Mouse (Mus musculus): ENCODE results near the gene Zfp46.

The Zfp46 gene

DNA sequence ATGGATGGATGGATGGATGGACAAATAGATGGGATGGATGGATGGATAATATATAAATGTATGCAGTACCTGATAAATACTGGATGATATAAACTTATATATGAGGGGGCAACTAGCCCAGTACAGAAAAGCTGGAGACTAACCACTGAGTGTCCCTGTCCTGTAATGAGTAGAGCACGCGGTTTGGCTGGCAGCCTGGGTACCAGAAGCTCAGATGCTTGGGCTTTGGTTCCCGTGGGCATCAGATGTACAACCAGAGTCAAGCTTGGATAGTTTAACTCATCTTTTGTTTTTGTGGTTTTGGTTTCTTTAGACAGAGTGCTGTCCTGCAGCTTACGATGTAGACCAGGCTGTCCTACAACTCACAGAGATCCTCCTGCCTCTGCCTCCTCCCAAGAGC lies 20.9 kb upstream of the Zfp46 start:
- DNase-seq (ENCODE audit: extremely low read depth, insufficient read length, low spot score): no peak

DNA sequence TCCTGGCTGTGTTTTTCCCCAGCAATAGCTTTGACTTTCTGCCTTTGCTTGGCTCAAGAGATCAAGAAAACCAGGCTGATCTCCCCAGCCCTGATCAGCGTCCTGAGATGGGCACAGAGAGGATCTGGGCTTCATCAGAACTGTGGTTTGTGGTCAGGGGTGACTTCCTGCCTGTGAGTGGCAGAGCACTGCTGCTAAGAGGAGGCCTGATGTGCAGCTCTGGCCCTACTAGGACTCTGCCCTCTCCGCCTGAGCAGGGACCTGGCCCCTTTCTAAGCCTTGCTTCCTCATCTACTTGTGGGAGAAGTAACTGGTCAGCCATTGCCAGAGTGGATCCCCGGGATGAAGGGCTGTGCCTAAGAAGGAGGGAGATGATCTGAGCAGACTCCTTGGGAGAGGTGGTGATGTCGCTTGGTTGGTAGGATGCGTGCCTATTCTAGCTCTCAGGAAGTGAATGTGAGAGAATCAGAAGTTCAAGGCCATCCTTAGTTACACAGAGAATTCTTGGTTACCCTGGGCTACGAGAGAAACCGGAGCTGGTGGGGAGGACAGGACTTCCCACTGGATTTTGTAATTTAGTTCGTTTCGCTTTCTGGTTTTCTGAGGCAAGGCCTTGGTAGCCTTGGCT lies 17.7 kb upstream of the Zfp46 start:
- DNase-seq (ENCODE audit: extremely low read depth, insufficient read length, low spot score): peak; percentile 42

- no peak for DNase-seq (ENCODE audit: extremely low read depth, insufficient read length, low spot score)
Observed at GRCm38 (mm10) chr4:136268912-136269311, 15.6 kb upstream of the Zfp46 start.

DNA sequence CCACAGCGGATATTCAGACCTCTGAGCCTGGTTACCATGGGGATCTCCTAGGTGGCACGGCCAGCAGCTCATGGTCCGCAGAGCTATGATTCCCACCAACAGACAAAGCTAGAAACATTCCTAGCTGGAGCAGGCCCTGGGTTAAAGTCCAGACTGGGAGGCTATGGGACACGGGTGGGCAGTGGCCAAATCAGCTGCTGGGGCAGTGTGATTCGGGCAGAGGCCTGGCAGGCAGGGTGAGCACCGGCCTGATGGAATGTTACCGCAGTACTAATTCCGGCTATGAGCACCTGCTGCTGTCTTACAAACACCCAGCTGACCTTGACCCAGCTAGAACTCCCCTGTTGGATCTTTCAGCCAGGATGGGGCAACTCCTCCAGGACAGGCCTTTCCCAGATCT lies 13.8 kb upstream of the Zfp46 start:
- DNase-seq (ENCODE audit: extremely low read depth, insufficient read length, low spot score): no peak

- DNase-seq (ENCODE audit: extremely low read depth, insufficient read length, low spot score): no peak
Observed at GRCm38 (mm10) chr4:136281097-136281496, 3.4 kb upstream of the Zfp46 start.

- DNase-seq (ENCODE audit: extremely low read depth, insufficient read length, low spot score): no peak
Observed at GRCm38 (mm10) chr4:136281611-136282010, 2.9 kb upstream of the Zfp46 start.

DNA sequence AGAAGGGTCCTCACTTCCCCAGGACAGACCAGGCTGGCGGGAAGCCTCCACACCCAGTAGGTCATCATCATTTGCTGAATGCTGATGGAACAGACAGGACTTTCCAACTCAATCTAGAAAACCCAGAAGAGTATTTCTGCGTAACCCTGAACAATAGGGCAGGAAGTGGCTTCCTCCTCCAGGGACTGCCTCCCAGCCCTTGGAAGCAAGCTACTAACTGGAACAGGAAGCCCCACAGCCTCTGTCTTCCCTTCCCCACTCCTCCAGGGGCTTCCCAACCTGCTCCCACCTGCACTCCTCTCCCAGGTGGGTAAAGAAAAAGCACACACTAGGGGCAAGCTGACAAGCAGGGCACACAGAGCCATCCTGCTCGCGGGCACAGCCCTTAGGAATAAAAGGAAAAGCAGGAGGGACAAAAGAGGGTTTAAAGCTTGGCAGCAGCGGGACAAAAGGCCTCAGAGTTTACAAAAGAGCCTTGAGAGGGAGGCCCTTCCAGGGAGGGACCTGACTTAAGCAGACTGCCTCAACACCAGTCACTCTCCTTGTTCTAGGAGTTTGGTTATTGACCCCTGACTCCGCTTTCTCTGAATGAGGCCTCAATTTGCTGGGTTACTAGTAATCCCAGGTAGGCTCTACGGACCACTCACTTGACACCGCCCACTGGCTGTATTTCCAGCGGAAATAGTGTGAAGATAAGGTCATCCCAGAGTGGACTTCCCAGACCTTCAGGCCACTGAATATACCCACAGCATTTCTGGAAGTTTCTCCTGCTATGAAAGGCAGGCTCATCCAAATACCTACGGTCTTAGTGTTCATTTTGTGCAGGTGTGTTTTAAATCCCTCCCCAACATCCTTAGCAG lies 1.6 kb upstream of the Zfp46 start:
- no peak for DNase-seq (ENCODE audit: extremely low read depth, insufficient read length, low spot score)

- DNase-seq (ENCODE audit: extremely low read depth, insufficient read length, low spot score): no peak
Observed at GRCm38 (mm10) chr4:136283783-136284182, 700 bp upstream of the Zfp46 start.

DNA sequence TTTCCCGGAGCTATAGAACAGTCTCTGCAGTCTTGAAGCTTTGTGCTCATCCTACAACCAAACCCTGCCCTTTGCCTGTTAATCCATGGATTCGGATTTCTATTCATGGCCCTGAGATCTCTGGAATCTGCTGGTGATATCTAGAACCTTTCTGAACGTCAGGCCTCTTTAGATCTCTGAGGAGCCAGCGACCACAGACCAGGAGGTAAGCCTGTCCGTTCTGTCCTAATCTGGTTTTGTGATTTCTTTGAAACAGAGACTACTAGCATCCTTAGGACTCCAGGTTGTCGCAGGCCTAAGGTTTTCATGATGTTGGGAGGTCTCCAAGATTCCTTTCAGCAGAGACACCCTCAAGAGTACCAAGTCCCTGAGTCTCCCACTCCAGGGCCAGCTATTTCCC lies 408 bp downstream of the Zfp46 start:
- DNase-seq (ENCODE audit: extremely low read depth, insufficient read length, low spot score): no peak

- peak; percentile 90 for DNase-seq (ENCODE audit: extremely low read depth, insufficient read length, low spot score)
Observed at GRCm38 (mm10) chr4:136285348-136285810, 896 bp downstream of the Zfp46 start.

DNA sequence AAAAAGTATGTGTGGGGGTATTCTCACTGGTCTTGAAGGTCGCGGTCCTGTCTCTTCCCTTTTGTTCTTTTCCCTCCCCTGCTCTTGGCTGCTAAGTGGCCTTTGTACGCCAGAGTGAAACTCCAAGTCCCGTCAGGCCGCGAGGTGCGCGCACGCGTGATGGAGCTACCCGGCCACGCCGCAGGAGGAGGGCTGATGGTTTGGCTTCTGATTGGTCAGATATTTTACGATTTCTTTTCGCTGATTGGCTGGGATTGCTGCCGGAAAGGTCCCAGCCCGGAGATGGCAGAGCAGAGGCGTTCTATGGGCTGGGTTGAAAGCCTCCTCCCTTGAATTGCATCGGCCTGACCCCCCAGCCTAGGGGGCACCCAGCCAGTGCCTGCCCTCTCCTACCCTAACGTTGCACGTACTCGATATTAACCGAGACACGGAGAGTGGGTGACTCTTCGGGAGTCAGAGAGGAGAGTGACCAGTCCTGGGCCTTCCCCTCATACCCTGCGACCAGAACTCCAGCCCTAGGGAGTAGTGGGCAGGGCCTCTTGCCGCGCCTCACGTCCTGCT lies 1.4 kb downstream of the Zfp46 start:
- DNase-seq (ENCODE audit: extremely low read depth, insufficient read length, low spot score): peak; percentile 94

GRCm38 (mm10) chr4:136289918-136290780 lies 5.7 kb downstream of the Zfp46 start:
- DNase-seq (ENCODE audit: extremely low read depth, insufficient read length, low spot score): no peak

GRCm38 (mm10) chr4:136290781-136291595 lies 6.5 kb downstream of the Zfp46 start:
- no peak for DNase-seq (ENCODE audit: extremely low read depth, insufficient read length, low spot score)

- no peak for DNase-seq (ENCODE audit: extremely low read depth, insufficient read length, low spot score)
Observed at GRCm38 (mm10) chr4:136291692-136292091, 7.2 kb downstream of the Zfp46 start.

DNA sequence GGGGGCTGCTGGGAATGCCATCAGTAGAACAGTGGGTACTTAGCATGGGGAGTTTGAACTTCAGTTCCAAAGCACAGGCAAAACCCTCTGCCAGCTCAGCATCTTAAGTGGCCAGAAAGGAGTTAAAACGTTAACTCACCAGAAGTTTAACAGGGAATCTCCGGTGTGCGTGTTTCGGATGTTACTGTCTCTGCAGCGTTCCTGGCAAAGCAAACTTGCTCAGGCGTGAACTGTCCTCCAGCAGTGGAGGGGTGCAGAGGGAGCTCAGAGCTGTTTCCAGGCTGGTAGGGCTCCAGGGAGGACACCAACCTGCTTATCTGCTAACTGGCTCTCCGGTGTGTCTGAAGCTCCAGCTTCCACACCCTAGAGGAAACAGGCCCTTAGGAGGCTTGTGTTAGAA lies 11.5 kb downstream of the Zfp46 start:
- no peak for DNase-seq (ENCODE audit: extremely low read depth, insufficient read length, low spot score)

DNA sequence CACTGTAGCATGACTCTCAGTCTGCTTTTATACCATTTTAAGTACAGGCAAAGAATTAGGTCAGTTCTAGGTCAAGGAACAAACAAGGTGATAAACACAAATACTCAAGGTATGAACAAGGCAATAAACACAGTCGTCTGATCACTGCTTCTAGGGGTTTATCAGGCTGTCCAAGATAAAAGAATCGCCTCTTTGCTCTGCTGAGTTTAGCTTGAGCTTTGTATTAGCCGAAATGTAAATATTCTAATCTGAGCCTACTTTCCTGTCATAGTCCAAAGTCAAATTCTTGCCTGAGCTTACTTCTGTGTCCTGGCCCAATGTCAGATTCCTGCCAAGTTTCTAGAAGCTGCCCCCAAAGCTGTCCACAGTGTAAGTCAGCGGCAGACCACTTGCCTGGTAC lies 18.0 kb downstream of the Zfp46 start:
- DNase-seq (ENCODE audit: extremely low read depth, insufficient read length, low spot score): no peak

GRCm38 (mm10) chr4:136304181-136304580 lies 19.7 kb downstream of the Zfp46 start:
- DNase-seq (ENCODE audit: extremely low read depth, insufficient read length, low spot score): no peak

- no peak for DNase-seq (ENCODE audit: extremely low read depth, insufficient read length, low spot score)
Observed at GRCm38 (mm10) chr4:136308355-136308754, 23.9 kb downstream of the Zfp46 start.

DNA sequence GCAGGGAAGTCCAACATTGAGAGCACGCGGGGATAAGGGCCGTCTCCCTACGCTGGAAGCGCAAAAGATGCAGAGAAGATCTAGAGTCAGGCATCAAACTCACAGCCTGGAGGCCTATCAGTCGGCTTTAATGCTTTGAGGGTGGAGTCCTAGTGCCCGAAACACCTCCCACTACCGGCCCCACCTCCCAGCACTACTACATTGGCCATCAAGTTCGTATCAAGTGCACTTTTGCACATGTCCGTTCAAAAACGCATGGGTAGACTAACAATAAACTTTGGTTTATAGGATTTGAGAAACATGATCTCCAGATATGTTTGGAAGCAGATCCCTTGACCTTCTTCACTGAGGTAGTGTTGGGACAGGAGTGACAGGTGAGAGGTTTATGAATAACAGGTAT lies 25.3 kb downstream of the Zfp46 start:
- DNase-seq (ENCODE audit: extremely low read depth, insufficient read length, low spot score): peak; percentile 48
